Mouse (Mus musculus) small intestine, adult 2 months (tissue): ENCODE results near the gene Cacna2d1.

Source experiments
- CTCF ChIP-seq: fragments of 200-500 bp; IDR thresholded peaks from 2 replicates; pipeline ENCODE4 v1.5.1; 2012; ENCODE audit warnings: low read depth, mild to moderate bottlenecking, control low read depth, inconsistent platforms, low read length, moderate library complexity, mixed read lengths; ENCODE audit not compliant: insufficient replicate concordance, insufficient read length; ENCODE audit errors: extremely low read depth
- POLR2A ChIP-seq: fragments of 200-500 bp; IDR thresholded peaks from 2 replicates; pipeline ENCODE4 v1.6.1; 2012; ENCODE audit warnings: low read depth, mild to moderate bottlenecking, control low read depth, inconsistent platforms, low read length, moderate library complexity

GRCm38 (mm10) chr5:16121334-16121733 is 186.8 kb downstream of the Cacna2d1 start:
- TF ChIP-seq POLR2A (no peak), CTCF (no peak)
